Mouse (Mus musculus) 416B (cell line): Measurements from ENCODE around the gene Zscan12.
"Not testable (repeated sequence)": the region's sequence is repeated elsewhere in the genome, so short reads cannot be mapped to it uniquely, and the experiment has no call there.

Experiments
- DNase-seq: peaks from one replicate; pipeline ENCODE4 v3.0.0; 2011; ENCODE audit warnings: low read depth

Gene Zscan12

DNA sequence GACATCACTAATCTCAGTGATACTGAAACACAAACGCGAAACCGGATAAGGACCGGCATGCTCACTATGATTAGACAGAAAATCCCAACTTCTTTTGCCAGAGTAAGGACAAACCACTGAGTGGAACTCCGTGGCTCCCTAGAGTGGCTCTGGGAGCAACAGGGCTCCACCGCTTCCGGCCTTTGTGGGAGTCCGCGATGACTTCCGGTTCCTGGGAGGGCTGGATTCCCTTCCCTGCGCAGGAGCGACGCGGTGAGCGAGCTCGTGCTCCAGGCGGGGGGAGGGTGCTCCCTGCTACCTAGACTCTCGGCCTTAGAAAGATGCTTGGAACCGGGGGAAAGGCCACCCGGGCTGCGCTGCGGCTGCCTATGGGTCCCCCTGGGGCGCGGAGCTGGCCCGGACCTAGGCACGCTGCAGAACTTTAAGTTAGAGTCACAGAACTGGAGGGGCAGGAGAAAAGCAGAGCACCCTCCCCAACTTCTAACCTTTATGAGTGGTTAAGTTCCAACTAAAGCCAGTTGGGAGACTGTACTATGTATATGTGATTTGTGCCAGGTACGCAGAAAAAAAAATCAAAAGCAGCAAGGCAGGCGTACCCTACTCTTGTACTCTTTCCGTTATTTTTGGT lies at the start of gene Zscan12:
Gene Zscan12 (plus strand): TSS at position 200 of the 628 bp plus-strand sequence.
- DNase-seq = peak; percentile 94

DNA sequence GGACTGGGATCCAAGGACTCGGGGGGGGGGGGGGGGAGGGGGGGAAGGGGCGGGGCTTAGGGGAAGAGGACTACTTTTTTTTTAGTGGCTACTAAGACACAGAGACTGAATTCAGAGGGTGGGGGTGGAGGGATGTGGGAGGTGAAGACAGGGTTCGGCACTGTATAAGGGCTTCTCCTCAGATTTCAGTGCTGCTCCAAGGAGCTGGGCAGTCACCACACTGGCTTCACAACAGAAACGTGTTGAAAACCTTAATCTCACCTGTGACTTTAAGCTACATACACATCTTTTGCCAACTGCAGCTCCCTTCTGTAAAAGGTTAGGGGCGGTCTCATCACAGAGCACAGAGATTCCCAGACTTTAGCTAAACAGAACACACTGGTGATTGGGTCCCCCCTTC lies 49.8 kb upstream of the Zscan12 start:
- DNase-seq = no peak

DNA sequence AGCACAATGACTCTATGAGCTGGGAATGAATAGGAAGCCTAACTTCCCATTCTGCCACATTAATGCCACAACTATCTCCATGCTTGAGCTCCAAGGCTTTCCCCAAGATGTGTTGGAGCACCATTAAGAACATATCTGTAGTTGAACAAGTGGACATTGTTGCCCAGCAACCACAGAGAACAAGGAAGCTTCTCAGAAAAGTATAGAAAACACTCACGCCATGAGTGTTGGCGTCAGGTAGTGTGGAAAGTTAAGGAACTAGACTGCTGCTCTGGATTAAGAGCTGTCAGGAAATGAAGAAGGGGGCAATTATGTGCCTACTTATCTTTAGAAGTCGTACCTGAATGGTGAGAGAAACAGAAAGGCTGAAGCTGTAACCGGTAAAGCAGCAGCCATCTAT lies 48.7 kb upstream of the Zscan12 start:
- DNase-seq = no peak

DNA sequence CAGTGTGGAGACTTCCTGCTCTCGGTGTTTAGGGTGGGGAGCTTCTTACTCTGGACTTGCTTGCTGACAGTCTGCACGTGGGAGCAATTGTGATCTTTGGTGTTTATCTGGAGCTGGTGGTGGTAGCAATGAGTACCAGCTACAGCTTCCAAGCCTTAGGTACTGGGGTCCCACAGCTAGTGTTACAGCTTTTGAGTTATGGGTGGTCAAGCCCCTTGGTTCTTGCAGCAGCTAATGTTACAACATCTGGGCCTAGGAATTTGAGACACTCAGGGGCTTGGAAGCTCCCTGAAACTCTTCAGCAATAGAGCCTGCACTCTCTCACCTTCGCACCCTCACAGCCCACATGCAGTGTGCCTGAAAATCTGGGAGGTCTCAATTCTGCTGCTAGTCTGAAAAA lies 42.4 kb upstream of the Zscan12 start:
- DNase-seq = no peak

DNA sequence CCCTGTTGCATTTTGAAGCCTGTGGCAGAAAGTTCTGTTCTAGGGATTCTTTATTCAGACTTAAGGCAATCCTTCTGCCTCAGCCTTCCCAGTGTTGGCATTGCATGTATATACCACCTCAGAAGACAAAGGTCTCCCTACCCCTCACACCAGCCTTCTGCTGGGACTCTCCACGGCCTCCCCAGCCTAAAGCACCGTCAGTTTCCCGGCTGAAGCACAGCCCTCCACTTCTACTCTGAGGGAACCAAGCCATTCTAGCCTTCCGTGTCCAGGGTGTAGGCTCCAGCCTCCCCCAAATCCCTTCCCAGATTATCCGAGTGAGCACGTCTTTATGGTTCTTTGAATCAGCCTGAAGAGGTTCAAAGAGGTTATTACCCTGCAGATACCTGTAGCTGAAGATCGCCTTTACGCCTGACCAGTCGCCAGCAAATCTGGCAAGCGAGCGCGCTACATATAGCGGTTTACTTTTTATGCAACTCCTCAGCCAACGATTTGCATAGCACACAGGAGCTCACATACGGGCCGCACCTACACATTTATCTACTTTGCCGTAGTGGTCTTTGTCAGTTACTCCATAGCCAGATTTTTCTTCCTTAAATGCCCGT lies 40.6 kb upstream of the Zscan12 start:
- DNase-seq = no peak

DNA sequence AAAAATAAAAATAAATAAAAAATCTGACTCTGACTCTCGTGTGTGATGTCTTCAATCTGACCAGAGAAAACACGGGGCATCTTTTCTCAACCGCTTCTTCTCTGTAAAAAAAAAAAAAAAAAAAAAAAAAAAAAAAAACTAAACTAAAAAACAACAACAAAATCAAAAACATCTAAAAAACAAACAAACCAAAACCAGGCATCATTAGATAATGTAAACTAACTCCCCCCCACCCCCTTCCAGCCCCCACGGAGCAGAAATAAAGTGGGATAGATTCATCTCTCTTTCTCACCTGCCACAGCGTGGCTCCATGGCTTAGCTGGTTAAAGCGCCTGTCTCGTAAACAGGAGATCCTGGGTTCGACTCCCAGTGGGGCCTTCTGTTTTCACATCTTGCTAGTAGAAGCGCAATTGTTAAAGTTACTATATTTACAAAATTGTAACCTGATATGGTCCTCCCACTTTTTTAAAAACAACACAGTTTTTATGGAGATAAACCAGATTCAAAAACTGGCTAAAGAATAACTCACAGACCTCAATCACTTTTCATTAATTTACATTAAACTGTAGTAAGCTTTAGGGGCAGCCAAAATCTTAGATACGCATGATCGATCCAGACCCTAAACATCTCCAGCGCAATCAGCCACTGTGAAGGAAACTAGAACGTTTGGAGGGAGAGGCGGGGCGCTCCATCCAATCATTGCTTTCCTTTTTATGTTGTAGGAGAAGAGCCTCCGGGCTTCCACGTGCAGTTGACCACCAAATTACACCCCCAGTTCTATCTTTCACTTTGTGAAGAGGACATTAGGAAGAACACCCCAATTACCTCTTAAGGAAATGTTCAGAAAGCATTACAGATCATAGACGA lies 39.9 kb upstream of the Zscan12 start:
- DNase-seq = peak; percentile 44

DNA sequence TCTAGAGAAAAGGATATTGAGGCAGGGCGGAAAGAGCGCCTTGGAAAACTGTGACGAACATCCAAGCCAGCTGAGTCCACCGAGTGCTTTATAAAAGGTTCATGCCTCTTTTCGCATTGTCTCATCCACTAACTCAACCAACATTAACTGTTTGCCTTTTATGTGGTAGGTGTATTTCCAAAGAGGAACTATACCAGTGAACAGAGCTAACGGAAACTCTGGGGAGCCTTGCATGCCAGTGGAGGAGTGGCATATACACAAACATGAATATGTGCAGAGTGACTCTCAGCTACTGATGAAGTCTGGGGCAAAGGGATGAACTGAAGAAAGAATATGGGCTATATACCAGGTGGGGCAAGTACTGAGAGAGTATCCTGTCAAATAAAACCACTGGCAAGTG lies 39.2 kb upstream of the Zscan12 start:
- peak; percentile 8 for DNase-seq

DNA sequence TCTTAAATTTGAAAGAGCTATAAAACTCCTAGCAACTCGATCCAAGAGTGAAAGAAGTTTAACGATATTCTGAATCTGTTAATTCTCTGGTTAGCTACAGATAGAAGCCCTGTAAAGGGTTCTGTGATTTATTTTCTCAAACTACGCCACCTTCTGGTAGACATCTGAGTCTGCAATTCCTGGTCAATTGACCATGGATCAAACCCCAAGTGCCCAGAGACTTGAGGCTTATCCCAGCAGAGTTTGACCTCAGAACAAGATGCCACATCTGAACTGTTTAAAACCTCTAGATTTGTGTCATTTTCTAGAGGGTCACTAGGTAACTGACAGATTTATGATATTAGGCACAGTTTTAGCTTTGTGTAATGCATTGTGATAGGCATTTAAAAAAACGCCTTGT lies 36.4 kb upstream of the Zscan12 start:
- peak; percentile 63 for DNase-seq

DNA sequence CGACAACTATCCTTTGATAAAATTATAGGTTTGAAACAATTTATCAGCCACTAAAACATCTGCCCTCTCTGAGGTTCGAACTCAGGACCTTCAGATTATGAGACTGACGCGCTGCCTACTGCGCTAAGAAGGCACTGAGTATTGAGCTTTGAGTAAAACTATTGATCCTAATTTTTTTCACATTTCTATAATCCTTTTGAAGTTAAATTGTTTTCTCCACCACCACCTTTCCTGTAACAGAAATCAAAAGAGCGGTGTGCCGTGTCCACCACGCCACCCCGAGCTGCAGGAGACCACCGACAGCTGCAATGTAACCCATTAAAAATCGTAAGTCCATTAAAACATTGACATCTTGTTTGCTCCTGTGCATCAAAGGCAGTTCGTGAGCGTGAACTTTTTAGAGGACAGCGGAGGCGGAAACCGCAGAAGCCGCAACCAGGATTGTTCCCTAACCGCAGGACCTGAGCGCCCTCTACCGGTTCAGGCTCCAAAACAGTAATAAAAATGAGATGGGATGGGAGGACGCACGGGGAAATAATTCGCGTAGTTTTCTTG lies 35.9 kb upstream of the Zscan12 start:
- DNase-seq = peak; percentile 79

DNA sequence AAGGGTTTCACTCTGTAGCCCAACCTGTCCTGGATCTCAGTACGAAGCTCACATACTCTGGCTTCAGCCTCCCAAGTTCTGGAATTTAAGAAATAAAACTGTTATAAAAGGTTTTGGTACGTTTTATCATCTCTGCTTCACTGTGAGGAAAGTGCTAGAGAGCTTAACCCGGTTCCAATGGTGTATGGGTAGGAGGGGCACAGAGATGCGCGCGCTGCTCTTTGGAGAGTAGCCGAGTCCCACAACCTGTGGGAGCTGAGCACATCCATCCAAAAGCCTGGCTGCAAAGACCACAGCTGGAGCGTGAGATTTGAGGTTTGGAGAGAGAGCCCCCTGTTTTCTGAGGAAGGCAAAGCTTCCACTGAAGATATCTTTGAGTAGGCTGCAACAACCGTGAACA lies 35.2 kb upstream of the Zscan12 start:
- DNase-seq = no peak

DNA sequence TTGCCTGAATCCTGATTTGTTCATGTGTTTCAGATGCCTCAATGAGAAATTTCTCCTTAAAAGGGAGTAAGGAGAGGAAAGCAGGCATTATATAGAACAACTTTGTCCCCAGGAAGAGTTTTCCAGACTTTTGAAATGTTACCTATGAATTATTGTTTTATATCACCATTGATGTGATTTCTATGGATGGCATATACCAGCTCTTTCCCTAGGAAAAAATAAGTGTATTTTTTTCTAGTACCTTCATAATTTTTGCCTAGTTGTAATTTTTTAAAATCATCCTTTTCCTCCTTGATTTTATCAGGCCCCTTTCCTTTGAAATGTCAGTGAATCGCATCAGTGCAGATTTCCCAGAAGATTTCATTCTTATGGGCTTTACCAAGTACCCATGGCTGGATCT lies 16.0 kb upstream of the Zscan12 start, which contains the start of gene Olfr1367:
Gene Olfr1367 (plus strand): TSS at position 301 of the 400 bp plus-strand sequence.
- no peak for DNase-seq

DNA sequence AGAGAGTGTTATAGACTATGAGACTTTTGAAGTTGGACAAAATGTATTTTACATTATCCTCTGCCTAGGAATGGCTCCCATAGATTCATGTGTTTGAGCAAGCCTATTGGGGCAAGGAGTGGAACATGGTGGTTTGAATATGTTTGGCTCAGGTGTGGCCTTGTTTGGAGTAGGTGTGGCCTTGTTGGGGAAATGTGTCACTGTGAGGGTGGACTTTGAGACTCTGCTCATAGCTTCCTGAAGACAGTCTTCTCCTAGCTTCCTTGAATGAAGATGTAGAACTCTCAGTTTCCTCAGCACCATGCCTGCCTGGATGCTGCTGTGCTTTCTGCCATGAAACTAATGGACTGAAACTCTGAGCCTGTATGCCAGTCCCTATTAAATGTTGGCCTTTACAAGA lies 12.0 kb upstream of the Zscan12 start:
- DNase-seq = no peak

DNA sequence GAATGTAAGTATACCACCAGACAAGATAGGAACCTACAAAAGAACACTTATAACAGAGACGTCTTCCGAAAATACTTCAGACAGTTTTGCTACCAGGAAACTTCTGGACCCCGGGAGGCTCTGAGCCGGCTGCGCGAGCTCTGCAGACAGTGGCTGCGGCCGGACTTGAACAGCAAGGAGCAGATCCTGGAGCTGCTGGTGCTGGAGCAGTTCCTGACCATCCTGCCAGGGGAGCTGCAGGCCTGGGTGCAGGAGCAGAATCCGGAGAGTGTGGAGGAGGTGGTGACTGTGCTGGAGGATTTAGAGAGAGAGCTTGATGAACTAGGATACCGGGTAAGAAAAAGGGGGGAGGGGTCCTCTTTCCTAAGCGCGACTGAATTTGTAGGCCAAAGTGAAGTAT lies 1.1 kb downstream of the Zscan12 start:
- DNase-seq = no peak

DNA sequence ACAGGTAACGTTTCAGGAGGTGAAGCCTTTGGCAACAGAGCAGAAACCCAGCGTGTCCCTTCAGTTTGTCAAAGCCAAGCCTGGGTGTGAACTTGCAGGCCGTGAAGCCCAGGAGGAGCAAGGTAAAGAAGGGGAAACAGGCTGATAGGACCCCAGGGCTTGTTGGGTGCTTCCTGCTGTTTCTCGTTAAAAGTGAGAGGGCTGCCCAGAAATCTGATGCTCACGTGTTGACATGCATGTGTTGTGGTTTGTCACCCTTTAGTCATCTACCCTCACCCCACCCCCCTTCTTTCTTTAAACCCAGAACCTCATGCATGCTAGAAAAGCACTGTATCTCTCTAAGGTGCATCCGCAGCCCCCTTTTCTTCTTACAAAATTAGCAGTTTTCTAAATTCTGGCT lies 4.0 kb downstream of the Zscan12 start:
- DNase-seq = peak; percentile 42

DNA sequence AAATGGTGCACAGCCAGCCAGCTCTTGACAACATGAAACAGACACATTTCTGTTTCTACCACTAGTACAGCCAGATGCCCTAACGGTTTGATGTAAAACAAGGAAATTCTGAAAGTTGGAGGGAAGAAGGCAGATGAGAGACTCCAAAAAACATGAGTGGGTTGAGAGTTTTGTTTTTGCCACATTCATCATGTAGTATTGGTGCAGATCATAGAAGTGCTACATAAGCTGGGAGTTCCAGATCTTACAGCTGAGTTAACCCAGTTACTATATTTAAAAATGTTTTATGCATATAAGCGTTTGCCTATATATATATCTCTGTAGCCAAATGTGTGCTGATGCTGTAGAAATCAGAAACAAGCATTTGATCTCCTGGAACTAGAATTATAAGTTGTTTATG lies 10.1 kb downstream of the Zscan12 start:
- no peak for DNase-seq

DNA sequence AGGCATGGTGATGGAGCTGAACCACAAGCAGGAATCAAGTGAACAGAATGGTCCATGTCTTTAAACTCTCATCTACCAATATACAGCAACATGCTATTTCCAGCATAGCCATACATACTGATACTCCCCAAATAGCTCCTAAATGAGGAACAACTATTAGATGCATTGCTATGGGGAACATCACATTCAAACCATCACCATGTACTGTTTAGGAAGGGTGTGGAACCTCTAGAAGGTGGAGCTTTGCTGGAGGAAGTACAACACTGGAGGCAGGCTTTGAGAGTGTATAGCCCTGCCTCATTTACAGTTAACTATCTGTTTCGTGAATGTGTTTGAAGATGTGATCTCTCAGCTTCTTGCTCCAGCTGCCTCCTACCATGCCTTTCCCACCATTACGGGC lies 15.2 kb downstream of the Zscan12 start:
- DNase-seq = no peak

DNA sequence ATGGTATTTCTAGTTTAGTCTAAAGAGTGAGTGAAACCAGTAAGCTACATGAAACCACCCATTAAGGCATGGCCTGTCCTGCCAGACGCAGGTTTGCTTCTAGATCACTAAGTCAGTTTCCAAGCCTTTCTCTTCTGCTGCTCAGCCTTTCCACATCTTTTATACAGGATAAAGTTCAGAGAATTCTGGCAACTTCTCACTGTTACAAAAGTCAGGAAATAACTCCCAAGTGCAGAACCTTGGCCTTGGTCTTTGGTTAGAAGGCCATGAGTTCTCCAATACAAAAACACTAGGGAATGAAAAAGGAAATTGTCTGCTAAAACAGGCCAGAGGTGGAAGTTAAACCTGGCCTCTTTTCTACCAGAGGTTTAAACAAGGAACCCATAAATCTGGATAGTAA lies 32.6 kb downstream of the Zscan12 start:
- no peak for DNase-seq

DNA sequence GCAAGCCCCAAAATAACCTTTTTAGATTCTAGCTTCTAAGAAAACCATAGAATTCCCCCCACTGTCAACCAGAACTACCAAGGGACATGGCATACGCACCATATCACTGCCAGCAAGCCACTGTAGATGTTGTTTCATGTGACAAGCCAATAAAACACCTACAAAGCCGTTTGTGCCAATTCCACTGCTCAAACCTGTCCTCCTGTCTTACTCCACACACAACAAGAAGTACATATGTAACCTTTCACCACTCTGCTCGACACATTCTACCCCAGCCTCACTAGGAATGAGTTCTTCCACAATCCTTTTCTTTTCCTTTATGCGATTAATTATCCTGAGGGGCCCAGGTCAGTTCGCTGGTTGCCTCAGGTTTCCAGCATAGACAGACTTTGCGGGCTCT lies 33.0 kb downstream of the Zscan12 start:
- no peak for DNase-seq

DNA sequence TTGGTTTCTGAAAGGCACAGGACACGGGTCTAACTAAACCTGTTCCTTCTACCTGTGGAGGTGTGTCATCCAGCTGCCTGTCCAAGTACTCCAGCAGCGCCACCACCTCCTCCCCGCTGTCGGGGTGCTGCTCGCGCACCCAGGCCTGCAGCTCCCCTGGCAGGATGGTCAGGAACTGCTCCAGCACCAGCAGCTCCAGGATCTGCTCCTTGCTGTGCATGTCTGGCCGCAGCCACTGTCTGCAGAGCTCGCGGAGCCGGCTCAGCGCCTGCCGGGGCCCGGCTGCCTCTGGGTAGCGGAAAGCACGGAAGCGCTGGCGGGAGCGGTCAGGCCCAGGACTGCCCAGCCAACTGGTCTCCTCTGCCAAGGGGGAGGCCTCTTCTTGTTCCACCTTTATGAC lies 33.4 kb downstream of the Zscan12 start:
- not testable (repeated sequence) for DNase-seq

DNA sequence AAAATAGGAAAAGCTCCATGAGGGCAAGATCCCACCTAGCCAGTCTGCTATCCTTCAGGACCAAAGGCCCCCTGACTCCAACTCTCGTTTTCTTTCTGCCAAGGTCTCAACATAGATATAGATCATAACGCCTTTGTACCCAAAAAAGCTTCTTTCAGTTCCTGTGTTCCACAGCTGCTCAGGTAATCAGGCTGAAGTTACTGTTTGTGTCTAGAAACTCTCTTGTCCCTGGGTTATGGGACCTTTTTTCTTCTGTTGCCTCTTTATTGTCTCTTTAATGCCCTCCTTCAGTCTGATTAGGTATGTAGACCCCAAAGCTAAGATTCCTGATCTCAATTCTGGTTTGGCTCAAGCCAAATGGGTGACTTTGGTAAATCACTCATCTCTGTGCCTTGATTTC lies 34.9 kb downstream of the Zscan12 start:
- no peak for DNase-seq

DNA sequence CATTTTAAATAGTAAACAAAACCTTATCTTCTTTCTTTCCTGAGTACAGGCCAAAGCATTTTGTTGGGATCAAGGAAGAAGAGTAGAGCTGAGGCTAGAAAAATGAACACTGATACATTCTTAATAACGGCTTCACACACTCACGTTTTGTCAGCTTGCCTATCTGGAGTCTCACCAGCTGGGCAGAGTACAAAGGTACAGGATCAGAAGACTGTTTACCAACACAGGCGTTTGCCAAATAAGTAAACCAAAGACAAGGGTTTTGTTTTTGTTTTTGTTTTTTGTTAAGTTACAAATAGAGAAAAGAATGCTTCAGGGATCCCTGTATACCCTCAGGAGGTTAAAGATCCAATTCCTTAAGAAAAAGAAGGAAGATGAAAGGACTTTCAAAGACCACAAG lies 38.5 kb downstream of the Zscan12 start:
- DNase-seq = no peak

DNA sequence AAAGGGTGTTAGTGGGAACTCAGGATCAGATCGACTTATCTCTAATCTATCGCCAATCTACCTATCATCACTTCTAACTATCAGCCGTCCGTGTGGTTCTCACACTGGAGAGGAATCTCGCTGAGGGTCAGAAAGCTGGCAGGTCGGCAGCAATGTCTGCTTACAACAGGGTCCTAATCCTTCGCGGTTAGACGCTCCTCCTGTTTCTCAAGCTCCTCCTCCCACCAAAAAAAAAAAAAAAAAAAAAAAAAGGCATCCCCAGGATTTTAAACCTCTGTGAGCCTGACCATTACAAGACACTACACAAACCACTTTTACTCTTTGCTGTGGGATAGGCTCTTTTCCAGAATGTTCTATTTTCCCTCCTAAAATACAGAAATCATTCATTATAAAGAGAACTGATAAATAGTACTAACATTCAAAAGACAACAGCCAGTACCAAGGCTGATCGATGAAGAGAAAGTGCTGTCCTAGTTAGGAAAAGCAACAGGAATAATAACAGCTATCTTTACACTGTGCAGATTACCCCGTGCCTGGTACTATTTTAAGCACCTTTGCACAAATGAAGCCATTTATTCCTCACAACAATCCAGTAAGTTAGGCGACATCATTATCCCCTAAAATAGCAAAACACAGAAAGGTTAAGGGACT lies 39.1 kb downstream of the Zscan12 start:
- peak; percentile 29 for DNase-seq
